Mouse (Mus musculus) limb, embryonic 15.5 days (tissue): ENCODE measurements around the gene Pimreg. TPM values are rescaled to one million over a fixed set of nuclear protein-coding genes. Genes with fewer than 3 reads are reported as not detected.

ENCODE experiments used
- polyA plus RNA-seq: library from polyadenylated mRNA; unstranded; fragments of >200 nt; fragmentation: Nextera tagmentation; extraction: Ambion mirVana; gene quantifications from 2 replicates; pipeline ENCODE4 v1.2.1, GENCODE M21; 2015

Pimreg gene
- polyA plus RNA-seq, 1 experiment from 2014 or later = 79.2 TPM

Other genes with a start within 250 kb of the Pimreg start
- gene Aipl1, start 4.5 kb upstream of the Pimreg start, polyA plus RNA-seq = 0.43 and 0.45 TPM in 2 replicates
- 0.68 and 0.70 TPM in 2 replicates for gene Pitpnm3, start 93.7 kb downstream of the Pimreg start, polyA plus RNA-seq
- 0.29 and 0.56 TPM in 2 replicates for gene Gm43951, start 164.8 kb downstream of the Pimreg start, polyA plus RNA-seq
- gene 4933427D14Rik, start 165.4 kb downstream of the Pimreg start, polyA plus RNA-seq = 12.9 and 14.7 TPM in 2 replicates
- gene Txndc17, start 165.5 kb downstream of the Pimreg start, polyA plus RNA-seq = 257 and 283 TPM in 2 replicates
- 36.6 and 40.0 TPM in 2 replicates for gene Med31, start 173.6 kb downstream of the Pimreg start, polyA plus RNA-seq
- 3.2 and 4.5 TPM in 2 replicates for gene Slc13a5, start 225.2 kb downstream of the Pimreg start, polyA plus RNA-seq